Mouse (Mus musculus) heart, adult 8-10 months (tissue): ENCODE results near the gene Blzf1. TPM values are rescaled to one million over a fixed set of nuclear protein-coding genes. Genes with fewer than 3 reads are reported as not detected.

Experiments used
- total RNA-seq, 4 experiments: library from RNA; stranded (reverse); gene quantifications; 2 replicates each; pipeline ENCODE4 v1.2.4; 2022

The Blzf1 gene
- total RNA-seq, 4 experiments from 2014 or later = 21.3 to 22.2 (median 21.8) TPM

Other genes with a start within 250 kb of the Blzf1 start
- gene Sell, start 245.5 kb downstream of the Blzf1 start, total RNA-seq = 1 to 10 TPM in 3 of 4 experiments, under 1 TPM in 1; 0.71 to 3.5 (median 1.1) TPM
- gene Selp, start 192.2 kb downstream of the Blzf1 start, total RNA-seq = 1 to 10 TPM in 3 of 4 experiments, under 1 TPM in 1; 0.49 to 8.6 (median 1.2) TPM
- gene F5, start 155.7 kb downstream of the Blzf1 start, total RNA-seq = 10 to 100 TPM in 1 of 4 experiments, 1 to 10 TPM in 1, under 1 TPM in 2; 0.94 to 14.2 (median 1.1) TPM
- gene Slc19a2, start 58.4 kb downstream of the Blzf1 start, total RNA-seq = 1 to 10 TPM; 6.4 to 9.5 (median 8.5) TPM
- 10 to 100 TPM in 1 of 4 experiments, 1 to 10 TPM in 3; 9.0 to 10.0 (median 10.0) TPM for gene Ccdc181, start 31.9 kb downstream of the Blzf1 start, total RNA-seq
- gene Nme7, start 3.4 kb downstream of the Blzf1 start, total RNA-seq = 1 to 10 TPM; 4.0 to 5.4 (median 4.7) TPM
- 100 to 1,000 TPM; 315 to 378 (median 343) TPM for gene Atp1b1, start 150.9 kb upstream of the Blzf1 start, total RNA-seq